Mouse (Mus musculus) embryonic fibroblast, embryonic 13.5 days (primary cell): ENCODE measurements around the gene Ube2b.

Experiments used
- CTCF ChIP-seq: IDR thresholded peaks from 2 replicates; pipeline ENCODE4 v1.5.1; 2011; ENCODE audit warnings: mild to moderate bottlenecking, control low read depth, low read length, moderate library complexity, borderline replicate concordance; ENCODE audit not compliant: insufficient read depth
- POLR2A ChIP-seq: IDR thresholded peaks from 2 replicates; pipeline ENCODE4 v1.6.1; 2011; ENCODE audit warnings: low read depth, mild to moderate bottlenecking, control low read depth, low read length, moderate library complexity

DNA sequence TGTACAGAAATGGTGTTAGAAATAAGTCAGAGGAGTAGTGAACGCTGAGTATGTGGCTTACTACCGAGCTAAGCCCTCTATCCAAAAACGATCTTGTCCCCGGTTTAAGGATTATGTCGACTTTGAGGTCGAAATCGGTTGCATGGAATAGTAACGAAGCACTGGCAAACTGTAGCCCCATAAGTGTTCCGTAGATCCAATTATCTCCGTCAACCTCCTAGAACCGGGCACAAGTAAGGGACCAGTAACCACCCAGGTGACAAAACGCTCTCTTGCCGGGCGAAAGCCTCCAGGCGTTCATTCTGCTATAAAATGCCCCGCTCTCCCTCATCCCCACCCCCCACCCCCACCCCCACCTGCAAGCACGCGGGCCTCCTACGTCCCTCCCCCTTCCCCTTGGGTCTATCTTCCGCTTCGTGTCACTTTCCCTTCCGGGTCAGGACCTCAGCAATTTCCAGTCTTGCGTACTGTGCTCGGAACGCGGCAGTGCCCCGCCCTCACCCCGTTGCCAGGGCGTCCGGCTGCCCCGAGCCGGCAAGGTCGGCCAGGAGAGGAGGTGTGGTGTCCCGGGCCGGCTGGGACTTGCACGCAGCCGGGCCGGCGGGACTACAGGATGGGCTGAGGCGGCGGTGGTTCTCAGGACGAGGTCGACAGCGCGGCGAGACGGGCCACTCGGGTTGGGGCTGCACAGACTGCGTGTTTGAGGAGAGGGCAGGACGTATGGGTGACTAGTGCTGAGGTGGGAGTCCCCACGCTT, 3.4 kb upstream of the Ube2b start, which contains the start of gene Cdkl3:
- TF ChIP-seq POLR2A (peak; percentile 66), CTCF (no peak)
